Mouse (Mus musculus): ENCODE measurements at regions not wholly inside any gene's neighbourhood (a gene's known extent, or its start where the extent isn't known, plus 50 kb on each side); places are given as distances from the start of the nearest gene placed in this dataset.

GRCm38 (mm10) chr9:59153126-59153525, 116.9 kb upstream of the Neo1 start:
- no peak for TF ChIP-seq ZC3H11A (IDR thresholded peaks at IDR 0.05; ENCODE audit: borderline replicate concordance, low read depth, low read length)
- no peak for TF ChIP-seq HCFC1 (IDR thresholded peaks at IDR 0.05; ENCODE audit: borderline replicate concordance, insufficient read depth, low read length)
- no peak for TF ChIP-seq CHD2 (IDR thresholded peaks at IDR 0.05; ENCODE audit: low read depth, low read length)

Data from ES-E14 (cell line).